Mouse (Mus musculus) spleen, adult 2 months (tissue): ENCODE data around the gene Stam.

Source experiments
- CTCF ChIP-seq: fragments of 200-500 bp; IDR thresholded peaks from 2 replicates; pipeline ENCODE4 v1.5.1; 2011; ENCODE audit warnings: mild to moderate bottlenecking, inconsistent platforms; ENCODE audit not compliant: insufficient read depth, insufficient read length, insufficient replicate concordance; ENCODE audit errors: extremely low read depth
- POLR2A ChIP-seq: fragments of 200-500 bp; IDR thresholded peaks from 2 replicates; pipeline ENCODE4 v1.6.1; 2011; ENCODE audit warnings: low read depth, low read length, inconsistent platforms

- TF ChIP-seq CTCF (no peak), POLR2A (no peak)
Observed at GRCm38 (mm10) chr2:14041249-14041648, 32.6 kb upstream of the Stam start.
